Mouse (Mus musculus): ENCODE measurements around the gene Taf3. TPM values are rescaled to one million over a fixed set of nuclear protein-coding genes. Genes with fewer than 3 reads are reported as not detected.

The Taf3 gene
- total RNA-seq, 1 experiment, result 7.8 TPM

GRCm38 (mm10) chr2:9882926-9883802, 165.2 kb downstream of the Taf3 start:
- in situ Hi-C loops (cut with MboI; ENCODE audit: low sequenced_read_pairs in 2 of 2, unreplicated experiment in 2 of 2), result loop anchor here (5.0 kb wide), 1 partner anchor 489 kb away; the partner anchor contains the start of gene Sfmbt2 (in 2 of the 2)
- no peak for DNase-seq (ENCODE audit: low read depth, low spot score)
- TF ChIP-seq CHD2 (IDR thresholded peaks at IDR 0.05; ENCODE audit: low read depth, low read length) (no peak), ZNF384 (IDR thresholded peaks at IDR 0.05; ENCODE audit: low read depth, low read length) (no peak), ZC3H11A (IDR thresholded peaks at IDR 0.05; ENCODE audit: borderline replicate concordance, low read depth, low read length) (no peak), MAFK (IDR thresholded peaks at IDR 0.05; ENCODE audit: insufficient read depth, low read depth, low read length) (no peak), HCFC1 (IDR thresholded peaks at IDR 0.05; ENCODE audit: borderline replicate concordance, insufficient read depth, low read length) (no peak)
- Histone ChIP-seq H3K36me3 (ENCODE audit: control insufficient read depth, insufficient read depth, low read length, poor library complexity, severe bottlenecking) (no peaks in the 10 kb centered on the region), H3K9me3 (ENCODE audit: control insufficient read depth, insufficient read depth, low read depth, low read length) (no peaks in the 10 kb centered on the region), H3K27ac (ENCODE audit: insufficient read depth, low read depth, low read length, poor library complexity, severe bottlenecking) (no peak overlapping the region), H3K9ac (ENCODE audit: insufficient read depth, low read depth, low read length, poor library complexity, severe bottlenecking) (no peak overlapping the region), H3K4me3 (ENCODE audit: insufficient read depth in 1 of 2, low read depth in 1 of 2, low read length in 2 of 2, poor library complexity in 1 of 2, severe bottlenecking in 1 of 2) (peak overlapping the region; percentile 6 to 7; a peak in 1 of 4 replicates), H3K4me1 (ENCODE audit: control insufficient read depth in 2 of 2, insufficient read depth in 2 of 2, low read length in 2 of 2, poor library complexity in 1 of 2) (peaks cover 0 to 10% of the 10 kb centered on the region in 2 experiments; a peak in 2 of 4 replicates)

GRCm38 (mm10) chr2:9882371-9882925, 165.9 kb downstream of the Taf3 start:
- H3K27ac ChIP-seq (ENCODE audit: insufficient read depth, low read depth, low read length, poor library complexity, severe bottlenecking), result no peak overlapping the region
- H3K4me3 ChIP-seq (ENCODE audit: insufficient read depth in 1 of 2, low read depth in 1 of 2, low read length in 2 of 2, poor library complexity in 1 of 2, severe bottlenecking in 1 of 2), result peak overlapping the region; percentile 6 to 7; a peak in 1 of 4 replicates
- in situ Hi-C loops (cut with MboI; ENCODE audit: low sequenced_read_pairs in 2 of 2, unreplicated experiment in 2 of 2), result loop anchor here (5.0 kb wide), 1 partner anchor 490 kb away; the partner anchor contains the start of gene Sfmbt2 (in 2 of the 2)
- DNase-seq (ENCODE audit: low read depth, low spot score), result no peak
- no peak for TF ChIP-seq ZC3H11A (IDR thresholded peaks at IDR 0.05; ENCODE audit: borderline replicate concordance, low read depth, low read length)
- no peak for TF ChIP-seq HCFC1 (IDR thresholded peaks at IDR 0.05; ENCODE audit: borderline replicate concordance, insufficient read depth, low read length)
- no peak for TF ChIP-seq MAFK (IDR thresholded peaks at IDR 0.05; ENCODE audit: insufficient read depth, low read depth, low read length)
- TF ChIP-seq CHD2 (IDR thresholded peaks at IDR 0.05; ENCODE audit: low read depth, low read length), result no peak
- no peak for TF ChIP-seq ZNF384 (IDR thresholded peaks at IDR 0.05; ENCODE audit: low read depth, low read length)
- H3K4me1 ChIP-seq (ENCODE audit: control insufficient read depth in 2 of 2, insufficient read depth in 2 of 2, low read length in 2 of 2, poor library complexity in 1 of 2), result peaks cover 0 to 10% of the 10 kb centered on the region in 2 experiments; a peak in 2 of 4 replicates
- no peak overlapping the region for H3K9ac ChIP-seq (ENCODE audit: insufficient read depth, low read depth, low read length, poor library complexity, severe bottlenecking)
- H3K9me3 ChIP-seq (ENCODE audit: control insufficient read depth, insufficient read depth, low read depth, low read length), result no peaks in the 10 kb centered on the region
- H3K36me3 ChIP-seq (ENCODE audit: control insufficient read depth, insufficient read depth, low read length, poor library complexity, severe bottlenecking), result no peaks in the 10 kb centered on the region

GRCm38 (mm10) chr2:9881611-9882023, 166.8 kb downstream of the Taf3 start:
- Histone ChIP-seq H3K4me1 (ENCODE audit: control insufficient read depth in 2 of 2, insufficient read depth in 2 of 2, low read length in 2 of 2, poor library complexity in 1 of 2) (peaks cover 0 to 14% of the 10 kb centered on the region in 2 experiments; a peak in 2 of 4 replicates), H3K4me3 (ENCODE audit: insufficient read depth in 1 of 2, low read depth in 1 of 2, low read length in 2 of 2, poor library complexity in 1 of 2, severe bottlenecking in 1 of 2) (peak overlapping the region; percentile 28 to 45; a peak in 3 of 4 replicates), H3K27ac (ENCODE audit: insufficient read depth, low read depth, low read length, poor library complexity, severe bottlenecking) (no peak overlapping the region), H3K9ac (ENCODE audit: insufficient read depth, low read depth, low read length, poor library complexity, severe bottlenecking) (no peak overlapping the region), H3K36me3 (ENCODE audit: control insufficient read depth, insufficient read depth, low read length, poor library complexity, severe bottlenecking) (no peaks in the 10 kb centered on the region), H3K9me3 (ENCODE audit: control insufficient read depth, insufficient read depth, low read depth, low read length) (no peaks in the 10 kb centered on the region)
- no peak for TF ChIP-seq ZC3H11A (IDR thresholded peaks at IDR 0.05; ENCODE audit: borderline replicate concordance, low read depth, low read length)
- TF ChIP-seq CHD2 (IDR thresholded peaks at IDR 0.05; ENCODE audit: low read depth, low read length), result no peak
- TF ChIP-seq HCFC1 (IDR thresholded peaks at IDR 0.05; ENCODE audit: borderline replicate concordance, insufficient read depth, low read length), result no peak
- TF ChIP-seq ZNF384 (IDR thresholded peaks at IDR 0.05; ENCODE audit: low read depth, low read length), result no peak
- TF ChIP-seq MAFK (IDR thresholded peaks at IDR 0.05; ENCODE audit: insufficient read depth, low read depth, low read length), result no peak
- in situ Hi-C loops (cut with MboI; ENCODE audit: low sequenced_read_pairs in 2 of 2, unreplicated experiment in 2 of 2), result loop anchor here (5.0 kb wide), 1 partner anchor 491 kb away; the partner anchor contains the start of gene Sfmbt2 (in 2 of the 2)
- no peak for DNase-seq (ENCODE audit: low read depth, low spot score)

- H3K9me3 ChIP-seq (ENCODE audit: control insufficient read depth, insufficient read depth, low read depth, low read length), result no peaks in the 10 kb centered on the region
- no peak for TF ChIP-seq ZNF384 (IDR thresholded peaks at IDR 0.05; ENCODE audit: low read depth, low read length)
- TF ChIP-seq MAFK (IDR thresholded peaks at IDR 0.05; ENCODE audit: insufficient read depth, low read depth, low read length), result no peak
- TF ChIP-seq HCFC1 (IDR thresholded peaks at IDR 0.05; ENCODE audit: borderline replicate concordance, insufficient read depth, low read length), result no peak
- no peak for TF ChIP-seq ZC3H11A (IDR thresholded peaks at IDR 0.05; ENCODE audit: borderline replicate concordance, low read depth, low read length)
- no peak for TF ChIP-seq CHD2 (IDR thresholded peaks at IDR 0.05; ENCODE audit: low read depth, low read length)
- H3K9ac ChIP-seq (ENCODE audit: insufficient read depth, low read depth, low read length, poor library complexity, severe bottlenecking), result peak within 1 kb of the TSS; percentile 48; the same call in 1 of the 2 replicates
- H3K36me3 ChIP-seq (ENCODE audit: control insufficient read depth, insufficient read depth, low read length, poor library complexity, severe bottlenecking), result no peaks in the 10 kb centered on the region
- in situ Hi-C loops (cut with MboI; ENCODE audit: low sequenced_read_pairs in 2 of 2, unreplicated experiment in 2 of 2), result loop anchor here (5.0 kb wide), 1 partner anchor 491 kb away; the partner anchor contains the start of gene Sfmbt2 (in 2 of the 2)
- no peak for DNase-seq (ENCODE audit: low read depth, low spot score)
- H3K27ac ChIP-seq (ENCODE audit: insufficient read depth, low read depth, low read length, poor library complexity, severe bottlenecking), result no peak within 1 kb of the TSS
- peak within 1 kb of the TSS; percentile 43 to 45 for H3K4me3 ChIP-seq (ENCODE audit: insufficient read depth in 1 of 2, low read depth in 1 of 2, low read length in 2 of 2, poor library complexity in 1 of 2, severe bottlenecking in 1 of 2)
- peaks cover 0 to 14% of the 10 kb centered on the region in 2 experiments; a peak in 2 of 4 replicates for H3K4me1 ChIP-seq (ENCODE audit: control insufficient read depth in 2 of 2, insufficient read depth in 2 of 2, low read length in 2 of 2, poor library complexity in 1 of 2)
These were observed 167.3 kb downstream of the Taf3 start, which contains the start of gene 4930412O13Rik for GRCm38 (mm10) chr2:9881051-9881591. Gene 4930412O13Rik (plus strand): TSS chr2:9881252.

All from ES-E14 (cell line).